ENCODE assay signal across 7 mouse cellular contexts in the genomic region with DNA sequence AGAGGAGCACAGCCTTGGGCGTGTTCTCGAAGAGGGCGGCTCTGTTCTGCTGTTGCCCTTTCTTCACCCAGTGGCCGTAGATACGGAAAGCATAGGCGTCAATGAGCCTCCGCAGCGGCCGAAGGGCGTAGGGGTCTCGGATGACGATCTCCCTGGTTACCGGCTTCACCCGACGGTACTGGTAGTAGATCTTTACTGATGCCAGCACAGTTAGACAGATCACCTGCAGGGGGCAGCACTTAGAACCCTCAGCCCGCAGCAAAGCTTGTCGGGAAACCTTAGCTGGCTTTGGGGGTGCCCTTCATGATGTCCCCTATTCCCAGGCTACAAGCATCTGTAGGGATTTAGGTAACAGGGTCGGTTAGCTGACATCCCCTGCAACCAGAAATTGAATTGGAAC. TPM values are rescaled to one million over a fixed set of nuclear protein-coding genes. Genes with fewer than 3 reads are reported as not detected.
A peak's percentile ranks its signal among the peaks of the same experiment; 100 is the strongest.
DNase-seq lines count a peak whose midpoint lies in the region; ATAC-seq and TF ChIP-seq lines count a peak whose summit lies in the region.

No protein-coding gene starts in this region.

- H3K27ac ChIP-seq in kidney, postnatal 0 days: no peak overlapping the region
- no peak overlapping the region for H3K27ac ChIP-seq in liver, embryonic 15.5 days (replicated peaks)

- peak; percentile 21; the same call in 1 of the 2 replicates for ATAC-seq in kidney, postnatal 0 days (replicated peaks; ENCODE audit: low FRiP score, low read depth)
- no peak for ATAC-seq in liver, embryonic 15.5 days (ENCODE audit: insufficient read depth)

- peak overlapping the region; percentile 23; the same call in 1 of the 2 replicates for H3K4me2 ChIP-seq in kidney, postnatal 0 days (ENCODE audit: low read length)
- H3K4me2 ChIP-seq in liver, embryonic 15.5 days: peak overlapping the region; percentile 20; the same call in 1 of the 2 replicates

- DNase-seq in urinary bladder, postnatal 14 days (ENCODE audit: low spot score): peak; percentile 24
- DNase-seq in urinary bladder, postnatal 10 days (ENCODE audit: low spot score): no peak
- DNase-seq in cerebellum, postnatal 25 days: peak; percentile 39 to 63
- DNase-seq in gastrocnemius, postnatal 25 days: peak; percentile 21
- peak; percentile 52 for DNase-seq in kidney, postnatal 0 days (ENCODE audit: low spot score)
- DNase-seq in retina, embryonic 14.5 days (ENCODE audit: low spot score): peak; percentile 64

- H3K4me3 ChIP-seq in kidney, postnatal 0 days (replicated peaks; ENCODE audit: low read depth, low read length): no peak overlapping the region
- H3K4me3 ChIP-seq in liver, embryonic 15.5 days (replicated peaks): no peak overlapping the region

- H3K36me3 ChIP-seq in kidney, postnatal 0 days (ENCODE audit: insufficient read depth, low read length): peaks cover 23% of the 10 kb centered on the region
- H3K36me3 ChIP-seq in liver, embryonic 15.5 days (replicated peaks): peaks cover 20% of the 10 kb centered on the region

- H3K9ac ChIP-seq in kidney, postnatal 0 days (ENCODE audit: low read depth, low read length): 0 out of 2 replicates have a peak overlapping the region, but pooled peaks have one; percentile 0
- no peak overlapping the region for H3K9ac ChIP-seq in liver, embryonic 15.5 days

- 8% methylated on average over 18 of the region's 18 CpGs for WGBS in kidney, postnatal 0 days
- WGBS in liver, embryonic 15.5 days (ENCODE audit: insufficient replicate concordance): 10% methylated on average over 18 of the region's 18 CpGs

- TF ChIP-seq CTCF in kidney, postnatal 0 days (IDR thresholded peaks at IDR 0.05; ENCODE audit: low read depth): peak; percentile 59

- H3K4me1 ChIP-seq in kidney, postnatal 0 days (replicated peaks; ENCODE audit: insufficient read depth, low read length): no peaks in the 10 kb centered on the region
- H3K4me1 ChIP-seq in liver, embryonic 15.5 days (replicated peaks): peaks cover 9% of the 10 kb centered on the region

- H3K9me3 ChIP-seq in kidney, postnatal 0 days (replicated peaks; ENCODE audit: low read length): no peaks in the 10 kb centered on the region
- H3K9me3 ChIP-seq in liver, embryonic 15.5 days (replicated peaks): no peaks in the 10 kb centered on the region

- H3K27me3 ChIP-seq in kidney, postnatal 0 days (ENCODE audit: insufficient read depth, low read length): no peaks in the 10 kb centered on the region
- no peaks in the 10 kb centered on the region for H3K27me3 ChIP-seq in liver, embryonic 15.5 days

RNA-seq across cellular contexts. Expression of gene Sumf2, which starts 17.7 kb away (rescaled TPM):
- total RNA-seq in gastrocnemius, postnatal 25 days (2021): 1 to 10 TPM; 8.4 to 8.6 TPM
- polyA plus RNA-seq in kidney, postnatal 0 days (2015; fragmentation: Nextera tagmentation; extraction: Ambion mirVana): 52.1 and 55.5 TPM in 2 replicates
- polyA plus RNA-seq in liver, embryonic 15.5 days (2015; fragmentation: Nextera tagmentation; extraction: Ambion mirVana): 17.6 and 18.5 TPM in 2 replicates

RNA-seq across cellular contexts. Expression of gene Chchd2, which starts 22.8 kb away (rescaled TPM):
- total RNA-seq in gastrocnemius, postnatal 25 days (2021): 100 to 1,000 TPM; 560 to 586 TPM
- polyA plus RNA-seq in kidney, postnatal 0 days (2015; fragmentation: Nextera tagmentation; extraction: Ambion mirVana): 1,323 and 1,401 TPM in 2 replicates
- polyA plus RNA-seq in liver, embryonic 15.5 days (2015; fragmentation: Nextera tagmentation; extraction: Ambion mirVana): 519 and 524 TPM in 2 replicates

RNA-seq across cellular contexts. Expression of gene Zbed5, which starts 31.1 kb away (rescaled TPM):
- 1 to 10 TPM in 1 of 2 experiments, under 1 TPM in 1; 0.19 to 1.1 TPM for total RNA-seq in gastrocnemius, postnatal 25 days (2021)
- polyA plus RNA-seq in kidney, postnatal 0 days (2015; fragmentation: Nextera tagmentation; extraction: Ambion mirVana): 6.1 and 6.6 TPM in 2 replicates
- polyA plus RNA-seq in liver, embryonic 15.5 days (2015; fragmentation: Nextera tagmentation; extraction: Ambion mirVana): 0.62 and 0.69 TPM in 2 replicates

RNA-seq across cellular contexts. Expression of gene Phkg1, which starts 33.9 kb away (rescaled TPM):
- total RNA-seq in gastrocnemius, postnatal 25 days (2021): 100 to 1,000 TPM; 297 to 365 TPM
- polyA plus RNA-seq in kidney, postnatal 0 days (2015; fragmentation: Nextera tagmentation; extraction: Ambion mirVana): 0.05 and 0.10 TPM in 2 replicates
- polyA plus RNA-seq in liver, embryonic 15.5 days (2015; fragmentation: Nextera tagmentation; extraction: Ambion mirVana): 0.10 and 0.20 TPM in 2 replicates

RNA-seq across cellular contexts. Expression of gene Nupr1l, which starts 43.9 kb away (rescaled TPM):
- 1 to 10 TPM in 1 of 2 experiments, not detected in 1; 1.2 TPM for total RNA-seq in gastrocnemius, postnatal 25 days (2021)
- polyA plus RNA-seq in kidney, postnatal 0 days (2015; fragmentation: Nextera tagmentation; extraction: Ambion mirVana): 6.5 and 6.8 TPM in 2 replicates
- polyA plus RNA-seq in liver, embryonic 15.5 days (2015; fragmentation: Nextera tagmentation; extraction: Ambion mirVana): 0.29 and 0.67 TPM in 2 replicates
